ENCODE assay signal across 18 mouse cellular contexts in genomic region chr3:142281656-142282055, GRCm38 (mm10).
DNase-seq lines count a peak whose midpoint lies in the region; ATAC-seq and TF ChIP-seq lines count a peak whose summit lies in the region.
"Had no signal": no experiment of that assay in that cellular context is flagged by ENCODE, and none has a peak within 500 bp of the region (broad histone marks: within the 10 kb centered on the region; RNA-seq: fewer than 3 reads in every experiment).

No protein-coding gene starts in this region.

- no peak for DNase-seq in heart, postnatal 25 days (ENCODE audit: low spot score)
- DNase-seq in hindbrain, postnatal 0 days (ENCODE audit: low spot score), result peak; percentile 3
- DNase-seq in liver, embryonic 11.5 days (ENCODE audit: low spot score), result no peak
- DNase-seq in liver, result no peak
- DNase-seq in cerebellum, postnatal 25 days, result no peak
- DNase-seq: adrenal gland, postnatal 14 days; cerebellum, adult 2 months; cerebellum, postnatal 36 days; heart, adult 2 months; heart, postnatal 10 days; lung, adult 2 months; lung, postnatal 14 days had no signal

- peak overlapping the region; percentile 47 for H3K27ac ChIP-seq in heart, embryonic 12.5 days (ENCODE audit: poor library complexity, severe bottlenecking)
- no peak overlapping the region for H3K27ac ChIP-seq in hindbrain, postnatal 0 days
- no peak overlapping the region for H3K27ac ChIP-seq in hindbrain, embryonic 12.5 days
- H3K27ac ChIP-seq in liver, embryonic 11.5 days (ENCODE audit: low read depth, low read length), result no peak overlapping the region
- no peak overlapping the region for H3K27ac ChIP-seq in limb, embryonic 12.5 days
- H3K27ac ChIP-seq: forebrain, embryonic 15.5 days; heart, adult 2 months; liver, embryonic 13.5 days; midbrain, embryonic 15.5 days had no signal

- intact Hi-C loops in heart, postnatal 25 days (cut with DNase I), result loop anchor here (2.0 to 10.0 kb wide), 2 partner anchors 193 to 343 kb away; partner anchors contain the start of gene Gbp2

- peaks cover 22% of the 10 kb centered on the region for H3K4me1 ChIP-seq in heart, embryonic 12.5 days (replicated peaks)
- no peaks in the 10 kb centered on the region for H3K4me1 ChIP-seq in hindbrain, postnatal 0 days (ENCODE audit: insufficient read depth, low read length)
- no peaks in the 10 kb centered on the region for H3K4me1 ChIP-seq in hindbrain, embryonic 12.5 days
- H3K4me1 ChIP-seq in liver, embryonic 11.5 days (replicated peaks; ENCODE audit: control insufficient read depth, insufficient read depth, low read length), result peaks cover 12% of the 10 kb centered on the region
- H3K4me1 ChIP-seq in limb, embryonic 12.5 days (replicated peaks), result peaks cover 10% of the 10 kb centered on the region; the same call in 1 of the 2 replicates
- H3K4me1 ChIP-seq: midbrain, embryonic 15.5 days had no signal

- no peak overlapping the region for H3K9ac ChIP-seq in heart, embryonic 12.5 days
- H3K9ac ChIP-seq in hindbrain, postnatal 0 days (replicated peaks; ENCODE audit: low read length), result no peak overlapping the region
- H3K9ac ChIP-seq in hindbrain, embryonic 12.5 days, result no peak overlapping the region
- H3K9ac ChIP-seq in liver, embryonic 11.5 days (ENCODE audit: low read depth, low read length), result no peak overlapping the region
- no peak overlapping the region for H3K9ac ChIP-seq in limb, embryonic 12.5 days (replicated peaks)
- H3K9ac ChIP-seq: forebrain, embryonic 15.5 days; liver, embryonic 13.5 days; midbrain, embryonic 15.5 days had no signal

- H3K4me2 ChIP-seq in heart, embryonic 12.5 days, result no peak overlapping the region
- no peak overlapping the region for H3K4me2 ChIP-seq in hindbrain, postnatal 0 days (ENCODE audit: low read depth, low read length)
- H3K4me2 ChIP-seq in hindbrain, embryonic 12.5 days (replicated peaks), result no peak overlapping the region
- H3K4me2 ChIP-seq in liver, embryonic 11.5 days, result no peak overlapping the region
- no peak overlapping the region for H3K4me2 ChIP-seq in limb, embryonic 12.5 days
- H3K4me2 ChIP-seq: forebrain, embryonic 15.5 days; midbrain, embryonic 15.5 days had no signal

- no peaks in the 10 kb centered on the region for H3K9me3 ChIP-seq in heart, embryonic 12.5 days (replicated peaks)
- H3K9me3 ChIP-seq in hindbrain, postnatal 0 days (ENCODE audit: low read length), result no peaks in the 10 kb centered on the region
- H3K9me3 ChIP-seq in hindbrain, embryonic 12.5 days (replicated peaks), result no peaks in the 10 kb centered on the region
- no peaks in the 10 kb centered on the region for H3K9me3 ChIP-seq in liver, embryonic 11.5 days (ENCODE audit: control insufficient read depth, low read length)
- H3K9me3 ChIP-seq in limb, embryonic 12.5 days, result no peaks in the 10 kb centered on the region
- H3K9me3 ChIP-seq: forebrain, embryonic 15.5 days; liver, embryonic 13.5 days; midbrain, embryonic 15.5 days had no signal

- no peaks in the 10 kb centered on the region for H3K27me3 ChIP-seq in heart, embryonic 12.5 days (replicated peaks)
- no peaks in the 10 kb centered on the region for H3K27me3 ChIP-seq in hindbrain, postnatal 0 days (ENCODE audit: insufficient read depth, low read length)
- no peaks in the 10 kb centered on the region for H3K27me3 ChIP-seq in hindbrain, embryonic 12.5 days
- no peaks in the 10 kb centered on the region for H3K27me3 ChIP-seq in liver, embryonic 11.5 days (replicated peaks; ENCODE audit: control insufficient read depth, insufficient read depth, low read length)
- H3K27me3 ChIP-seq in limb, embryonic 12.5 days, result peaks cover 5% of the 10 kb centered on the region
- H3K27me3 ChIP-seq: forebrain, embryonic 15.5 days; liver, embryonic 13.5 days; midbrain, embryonic 15.5 days had no signal

- peaks cover 19% of the 10 kb centered on the region for H3K36me3 ChIP-seq in heart, embryonic 12.5 days
- H3K36me3 ChIP-seq in hindbrain, postnatal 0 days (ENCODE audit: insufficient read depth, low read length), result no peaks in the 10 kb centered on the region
- no peaks in the 10 kb centered on the region for H3K36me3 ChIP-seq in hindbrain, embryonic 12.5 days
- no peaks in the 10 kb centered on the region for H3K36me3 ChIP-seq in liver, embryonic 11.5 days (ENCODE audit: control insufficient read depth, insufficient read depth, low read length)
- no peaks in the 10 kb centered on the region for H3K36me3 ChIP-seq in limb, embryonic 12.5 days
- H3K36me3 ChIP-seq: forebrain, embryonic 15.5 days; midbrain, embryonic 15.5 days had no signal

- no peak overlapping the region for H3K4me3 ChIP-seq in heart, embryonic 12.5 days
- H3K4me3 ChIP-seq in hindbrain, postnatal 0 days (ENCODE audit: low read length), result no peak overlapping the region
- H3K4me3 ChIP-seq in hindbrain, embryonic 12.5 days, result no peak overlapping the region
- no peak overlapping the region for H3K4me3 ChIP-seq in liver, embryonic 11.5 days (ENCODE audit: low read depth, low read length)
- H3K4me3 ChIP-seq in limb, embryonic 12.5 days (replicated peaks), result no peak overlapping the region
- H3K4me3 ChIP-seq: forebrain, embryonic 15.5 days; heart, adult 2 months; liver, embryonic 13.5 days; midbrain, embryonic 15.5 days had no signal

- 77% methylated on average over 7 of the region's 7 CpGs for WGBS in heart, embryonic 12.5 days
- 79% methylated on average over 7 of the region's 7 CpGs for WGBS in hindbrain, postnatal 0 days
- 84% methylated on average over 7 of the region's 7 CpGs for WGBS in hindbrain, embryonic 12.5 days
- WGBS in liver, embryonic 11.5 days, result 87% methylated on average over 7 of the region's 7 CpGs
- 79% methylated on average over 7 of the region's 7 CpGs for WGBS in limb, embryonic 12.5 days

- no peak for ATAC-seq in heart, embryonic 12.5 days (ENCODE audit: insufficient number of reproducible peaks, low FRiP score)
- ATAC-seq in hindbrain, postnatal 0 days, result no peak
- no peak for ATAC-seq in hindbrain, embryonic 12.5 days (ENCODE audit: low FRiP score)
- peak; percentile 21; the same call in 1 of the 2 replicates for ATAC-seq in liver, embryonic 11.5 days (replicated peaks; ENCODE audit: low FRiP score)
- peak; percentile 60; the same call in 1 of the 2 replicates for ATAC-seq in limb, embryonic 12.5 days (ENCODE audit: insufficient number of reproducible peaks, insufficient read depth, low FRiP score, low TSS enrichment, low read depth)
- ATAC-seq: midbrain, embryonic 15.5 days had no signal

- TF ChIP-seq CTCF in hindbrain, postnatal 0 days (IDR thresholded peaks at IDR 0.05; ENCODE audit: low read depth), result no peak

Comparison
In these comparisons a context has a peak if more than half of its experiments do, and no peak if none do; other contexts are left out.
1. ATAC-seq: peak in liver, embryonic 11.5 days (single experiment) and limb, embryonic 12.5 days (single experiment); none in heart, embryonic 12.5 days (single experiment), hindbrain, postnatal 0 days (single experiment) and hindbrain, embryonic 12.5 days (single experiment).